Mouse (Mus musculus) midbrain, embryonic 14.5 days (tissue): ENCODE measurements at regions not wholly inside any gene's neighbourhood (a gene's known extent, or its start where the extent isn't known, plus 50 kb on each side); places are given as distances from the start of the nearest gene placed in this dataset.

Experiments used
- ATAC-seq: fragments of 200-750 bp; cut with Nextera tagmentation; 2 replicates; pipeline ENCODE4 v1.8.0; 2017; ENCODE audit warnings: moderate number of reproducible peaks, moderate library complexity; ENCODE audit not compliant: low FRiP score, low TSS enrichment
- DNase-seq: peaks from one replicate; pipeline ENCODE4 v3.0.0-alpha.2; 2015
- H3K27ac ChIP-seq: fragments of 300-500 bp; sonication (generic); replicated peaks from 2 replicates; pipeline ENCODE4 v1.5.1; 2014; ENCODE audit warnings: mild to moderate bottlenecking, low read depth, low read length, moderate library complexity
- H3K27me3 ChIP-seq: fragments of 300-500 bp; sonication (generic); 2 replicates; pipeline ENCODE4 v1.6.1; 2014; ENCODE audit warnings: low read length, control low read depth, mixed read lengths; ENCODE audit not compliant: control insufficient read depth, insufficient read depth
- H3K36me3 ChIP-seq: fragments of 300-500 bp; sonication (generic); 2 replicates; pipeline ENCODE4 v1.6.1; 2014; ENCODE audit warnings: low read length, control low read depth; ENCODE audit not compliant: control insufficient read depth, insufficient read depth
- H3K4me1 ChIP-seq: fragments of 300-500 bp; sonication (generic); 2 replicates; pipeline ENCODE4 v1.6.1; 2014; ENCODE audit warnings: mild to moderate bottlenecking, antibody characterized with exemption, low read length, control low read depth; ENCODE audit not compliant: control insufficient read depth, insufficient read depth
- H3K4me2 ChIP-seq: fragments of 300-500 bp; sonication (generic); 2 replicates; pipeline ENCODE4 v1.6.1; 2014; ENCODE audit warnings: mild to moderate bottlenecking, low read length, moderate library complexity
- H3K4me3 ChIP-seq: fragments of 300-500 bp; sonication (generic); replicated peaks from 2 replicates; pipeline ENCODE4 v1.5.1; 2014; ENCODE audit warnings: low read depth, low read length
- H3K9ac ChIP-seq: fragments of 300-500 bp; sonication (generic); replicated peaks from 2 replicates; pipeline ENCODE4 v1.6.1; 2014; ENCODE audit warnings: mild to moderate bottlenecking, low read length, moderate library complexity
- H3K9me3 ChIP-seq: fragments of 300-500 bp; sonication (generic); 2 replicates; pipeline ENCODE4 v1.6.1; 2016; ENCODE audit warnings: low read length, control low read depth, mixed read lengths; ENCODE audit not compliant: control insufficient read depth
- WGBS: fragments of 180-500 bp; shearing (Covaris S2); extraction: QIAGEN DNeasy Blood & Tissue Kit; methylation state at CpG from one replicate; pipeline ENCODE4 v1.1.7; 2014; 5-methylcytosine and 5-hydroxymethylcytosine counted together

DNA sequence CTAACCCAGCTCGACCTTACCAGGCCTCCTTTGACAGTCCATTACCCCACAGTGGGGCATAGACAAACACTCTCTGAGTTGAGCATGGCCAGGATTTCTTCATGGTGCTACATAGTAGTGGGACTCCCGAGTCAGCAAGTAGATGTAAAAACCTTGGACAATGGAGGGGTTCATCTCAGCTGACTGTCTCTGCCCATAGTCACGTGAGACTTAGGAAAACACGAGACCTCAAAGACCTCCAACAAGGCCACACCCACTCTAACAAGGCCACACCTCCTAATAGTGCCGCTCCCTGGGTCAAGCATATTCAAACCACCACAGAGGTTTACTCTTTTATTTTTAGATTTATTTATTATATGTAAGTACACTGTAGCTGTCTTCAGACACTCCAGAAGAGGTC, 52.5 kb upstream of the Cldn24 start:
- H3K27me3 ChIP-seq: no peaks in the 10 kb centered on the region

DNA sequence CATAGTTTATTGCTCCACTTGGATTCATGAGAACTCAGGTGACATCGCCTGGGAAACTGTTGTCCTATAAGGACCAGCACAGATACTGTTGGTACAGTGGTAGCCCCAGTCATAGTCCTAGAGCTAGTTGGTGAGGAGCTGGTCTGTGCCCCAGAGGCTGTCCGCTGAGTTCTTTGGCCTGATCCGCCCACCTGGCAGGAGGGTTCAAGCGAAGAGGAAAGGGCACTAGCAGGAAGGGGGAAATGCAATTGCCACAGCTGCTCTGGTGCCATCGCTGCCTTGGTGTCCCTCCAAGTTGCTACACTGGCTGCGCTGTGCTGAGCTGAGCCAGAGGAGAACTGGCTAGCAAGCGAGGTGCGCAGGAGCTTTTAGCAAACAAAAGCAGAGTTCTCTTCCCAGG, 53.2 kb upstream of the Cldn24 start:
- Histone ChIP-seq H3K4me3 (no peak overlapping the region), H3K27ac (no peak overlapping the region), H3K9me3 (no peaks in the 10 kb centered on the region), H3K9ac (no peak overlapping the region), H3K4me1 (peaks cover 2% of the 10 kb centered on the region; the same call in 1 of the 2 replicates), H3K36me3 (no peaks in the 10 kb centered on the region), H3K27me3 (no peaks in the 10 kb centered on the region), H3K4me2 (no peak overlapping the region)
- WGBS: 90% methylated on average over 8 of the region's 8 CpGs
- DNase-seq: no peak
- no peak for ATAC-seq

More for the DNA sequence above, 52.5 kb upstream of the Cldn24 start:
- no peaks in the 10 kb centered on the region for H3K36me3 ChIP-seq
- no peaks in the 10 kb centered on the region for H3K9me3 ChIP-seq
- WGBS: 85% methylated on average over 5 of the region's 5 CpGs
- no peak for DNase-seq
- H3K9ac ChIP-seq: no peak overlapping the region
- ATAC-seq: no peak
- no peaks in the 10 kb centered on the region for H3K4me1 ChIP-seq
- no peak overlapping the region for H3K27ac ChIP-seq
- H3K4me2 ChIP-seq: no peak overlapping the region
- H3K4me3 ChIP-seq: no peak overlapping the region

DNA sequence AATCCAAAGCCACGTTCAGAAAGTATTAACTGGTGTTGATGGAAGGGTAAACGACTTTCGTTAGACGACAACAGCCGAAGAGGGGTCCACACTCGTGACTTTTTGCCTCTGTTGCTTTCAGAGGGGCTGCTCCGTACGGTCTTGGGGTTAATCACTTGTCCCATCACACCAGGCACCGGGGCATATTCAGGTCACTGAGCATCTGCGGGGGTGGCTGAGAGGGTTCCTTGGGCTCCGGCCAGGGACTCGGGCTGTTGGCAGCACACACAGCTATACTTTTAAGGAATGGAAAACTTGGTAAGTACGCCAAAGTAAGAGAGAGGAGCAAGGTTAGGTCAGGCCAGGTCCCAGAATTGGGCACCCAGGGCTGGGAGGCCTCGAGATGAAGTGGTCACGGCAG, 50.7 kb upstream of the Cdkn2aip start:
- WGBS: 56% methylated on average over 15 of the region's 15 CpGs
- H3K36me3 ChIP-seq: no peaks in the 10 kb centered on the region
- no peaks in the 10 kb centered on the region for H3K27me3 ChIP-seq
- peaks cover 13% of the 10 kb centered on the region; the same call in 1 of the 2 replicates for H3K4me1 ChIP-seq
- no peak overlapping the region for H3K4me2 ChIP-seq
- no peaks in the 10 kb centered on the region for H3K9me3 ChIP-seq
- H3K4me3 ChIP-seq: no peak overlapping the region
- DNase-seq: no peak
- no peak overlapping the region for H3K9ac ChIP-seq
- ATAC-seq: no peak
- H3K27ac ChIP-seq: no peak overlapping the region

DNA sequence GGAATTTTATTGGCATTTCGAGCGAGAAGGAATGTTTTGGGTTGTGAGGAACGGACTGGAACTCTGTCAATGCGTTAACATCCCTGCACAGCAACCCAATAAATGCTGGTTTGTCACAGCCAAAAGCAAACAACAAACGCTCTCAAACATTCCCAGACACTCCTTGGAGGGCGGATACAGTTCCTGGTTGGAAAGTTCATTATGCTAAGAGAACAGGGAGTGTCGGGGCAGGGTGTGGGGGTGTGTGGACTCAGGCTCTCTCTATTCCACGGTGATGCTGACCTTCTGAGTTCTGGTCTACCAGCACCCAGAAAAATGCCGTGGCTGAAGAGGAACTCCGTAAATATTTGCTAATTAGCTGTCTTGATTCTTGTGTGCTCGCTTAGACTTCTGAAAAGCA, 50.3 kb upstream of the Cdkn2aip start:
- ATAC-seq (no peak), DNase-seq (no peak)
- Histone ChIP-seq H3K27ac (no peak overlapping the region), H3K9ac (no peak overlapping the region), H3K4me1 (peaks cover 13% of the 10 kb centered on the region; the same call in 1 of the 2 replicates), H3K36me3 (no peaks in the 10 kb centered on the region), H3K27me3 (no peaks in the 10 kb centered on the region), H3K4me3 (no peak overlapping the region), H3K4me2 (peak overlapping the region; percentile 33), H3K9me3 (no peaks in the 10 kb centered on the region)
- WGBS: 42% methylated on average over 11 of the region's 11 CpGs
